Mouse (Mus musculus): ENCODE data around the gene Kctd19. TPM values are rescaled to one million over a fixed set of nuclear protein-coding genes. Genes with fewer than 3 reads are reported as not detected.

The Kctd19 gene
- total RNA-seq, 2 experiments from 2014 or later = not detected

DNA sequence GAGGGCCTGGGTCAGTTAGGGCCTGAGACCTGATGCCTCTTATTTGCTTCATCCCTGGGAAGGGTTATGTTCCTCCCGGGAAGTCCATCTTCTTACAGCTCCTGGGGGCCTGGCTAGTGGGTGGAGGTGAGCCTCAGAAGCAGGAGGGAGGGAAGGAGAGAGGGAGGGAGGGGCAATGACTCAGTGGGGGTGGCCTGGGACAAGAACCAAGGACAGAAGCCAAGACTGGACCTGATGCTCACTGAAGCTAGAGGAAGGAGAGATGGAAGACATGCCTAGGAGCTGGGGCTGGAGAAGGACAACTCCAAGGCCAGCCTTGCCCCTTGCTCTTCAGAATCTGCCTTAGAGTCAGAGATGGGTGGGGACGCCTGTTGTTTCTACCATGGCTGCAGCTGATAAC is 40.3 kb downstream of the Kctd19 start, which contains the start of gene Plekhg4:
TSS of gene Plekhg4 (plus strand) at position 243 of the 400 bp plus-strand sequence.
- no peak for DNase-seq (ENCODE audit: extremely low spot score in 1 of 2, low spot score in 2 of 2)
- intact Hi-C loops (cut with DNase I) = no loop called here

- intact Hi-C loops (cut with DNase I) = no loop called here
- no peak for DNase-seq (ENCODE audit: extremely low spot score in 1 of 2, low spot score in 2 of 2)
Observed at GRCm38 (mm10) chr8:105372473-105372872, 40.8 kb downstream of the Kctd19 start.

DNA sequence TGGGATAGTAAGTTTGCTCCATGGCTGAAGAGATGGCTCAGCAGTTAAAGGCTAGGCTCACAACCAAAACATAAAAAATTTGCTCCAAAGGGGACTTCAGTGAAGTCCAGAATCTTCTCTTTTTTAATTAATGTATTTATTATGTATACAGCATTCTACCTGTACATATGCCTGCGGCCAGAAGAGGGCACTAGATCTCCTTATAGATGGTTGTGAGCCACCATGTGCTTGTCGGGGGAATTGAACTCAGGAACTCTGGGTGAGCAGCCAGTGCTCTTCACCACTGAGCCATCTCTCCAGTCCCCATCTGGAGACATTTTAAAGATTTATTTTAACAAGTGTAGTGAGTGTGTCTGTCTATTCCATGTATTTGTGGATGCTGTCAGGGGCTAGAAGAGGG is 46.2 kb downstream of the Kctd19 start:
- intact Hi-C loops (cut with DNase I) = no loop called here

DNA sequence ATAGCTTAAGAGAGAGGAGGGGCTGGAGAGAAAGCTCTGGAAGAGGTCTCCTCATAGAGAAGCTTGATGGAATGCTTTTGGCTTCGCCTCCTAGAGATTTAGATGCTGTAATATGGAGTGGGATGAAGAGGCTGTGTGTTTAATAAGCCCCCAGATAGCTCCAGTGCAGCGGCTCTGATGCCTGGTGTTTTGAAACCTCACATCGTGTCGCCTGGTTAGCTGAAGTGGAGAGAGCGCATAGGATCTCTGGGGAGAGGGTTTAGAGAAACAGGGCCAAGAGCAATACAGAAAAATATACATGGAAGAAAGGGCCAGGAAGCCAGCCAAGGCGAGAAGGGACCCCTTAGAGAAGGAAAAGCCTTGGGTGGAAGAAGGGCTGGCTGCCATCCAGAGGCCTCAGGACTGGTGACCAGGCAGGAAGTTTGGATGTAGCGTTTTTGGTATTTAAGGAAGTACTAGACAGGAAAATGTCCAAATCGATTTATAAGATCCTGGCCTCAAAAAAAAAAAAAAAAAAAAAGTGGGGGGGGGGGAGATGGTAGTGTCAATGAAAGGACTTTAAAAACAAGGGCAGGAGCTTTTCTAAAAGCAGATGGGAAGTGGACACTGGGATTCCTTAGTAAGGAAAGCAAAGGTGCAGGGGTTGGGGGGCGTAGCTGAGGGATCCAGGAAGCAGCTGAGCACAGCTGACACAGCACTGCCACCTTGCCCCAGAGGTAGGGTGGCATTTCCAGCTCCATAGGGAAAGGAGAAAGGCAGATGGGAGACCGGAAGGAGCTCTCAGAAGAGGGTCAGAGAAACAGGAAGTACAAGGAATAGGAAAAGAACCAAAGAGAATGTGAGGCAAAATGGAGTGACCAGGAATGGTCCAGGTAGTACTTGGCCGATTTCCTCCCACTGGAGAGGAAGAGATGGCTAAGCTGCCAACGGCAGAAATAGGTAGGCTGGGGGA is 51.3 kb downstream of the Kctd19 start:
- intact Hi-C loops (cut with DNase I) = no loop called here
- peak in 1 of 2 experiments; percentile 75 for DNase-seq (ENCODE audit: extremely low spot score in 1 of 2, low spot score in 2 of 2)

More for the DNA sequence above, 46.2 kb downstream of the Kctd19 start:
- no peak for DNase-seq (ENCODE audit: extremely low spot score in 1 of 2, low spot score in 2 of 2)

- DNase-seq (ENCODE audit: extremely low spot score in 1 of 2, low spot score in 2 of 2) = no peak
- intact Hi-C loops (cut with DNase I) = loop anchor here (5.0 kb wide), 1 partner anchor 38 kb away; no protein-coding TSS in a partner anchor
Observed at GRCm38 (mm10) chr8:105359646-105360045, 53.7 kb downstream of the Kctd19 start.

- DNase-seq (ENCODE audit: extremely low spot score in 1 of 2, low spot score in 2 of 2) = no peak
- intact Hi-C loops (cut with DNase I) = loop anchor here (5.0 kb wide), 1 partner anchor 38 kb away; no protein-coding TSS in a partner anchor
Observed at GRCm38 (mm10) chr8:105359208-105359607, 54.1 kb downstream of the Kctd19 start.

GRCm38 (mm10) chr8:105356681-105357080 is 56.6 kb downstream of the Kctd19 start:
- no peak for DNase-seq (ENCODE audit: extremely low spot score in 1 of 2, low spot score in 2 of 2)
- intact Hi-C loops (cut with DNase I) = loop anchor here (5.0 kb wide), 1 partner anchor 41 kb away; no protein-coding TSS in a partner anchor

- intact Hi-C loops (cut with DNase I) = loop anchor here (5.0 kb wide), 1 partner anchor 42 kb away; no protein-coding TSS in a partner anchor
- peak in 1 of 2 experiments; percentile 73 for DNase-seq (ENCODE audit: extremely low spot score in 1 of 2, low spot score in 2 of 2)
Observed at GRCm38 (mm10) chr8:105355179-105356024, 57.9 kb downstream of the Kctd19 start.

DNA sequence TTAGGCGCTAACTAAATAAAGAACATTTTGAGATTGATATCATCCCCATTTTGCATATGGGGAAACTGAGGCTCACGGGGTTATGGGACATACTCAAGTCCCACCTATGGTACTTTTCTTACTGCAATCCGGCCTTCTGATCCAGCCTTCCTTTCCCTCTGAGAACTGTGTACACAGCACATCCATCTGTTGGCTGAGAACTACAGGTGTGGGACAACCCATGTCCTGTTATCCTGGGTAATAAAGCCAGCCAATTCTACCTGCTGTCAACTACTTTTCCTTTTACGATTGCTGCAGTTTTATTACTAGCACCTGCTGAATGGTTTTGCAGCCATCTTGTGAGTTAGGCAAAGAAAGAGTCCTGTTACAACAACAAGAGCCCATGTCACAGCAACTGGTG is 58.8 kb downstream of the Kctd19 start:
- DNase-seq (ENCODE audit: extremely low spot score in 1 of 2, low spot score in 2 of 2) = no peak
- intact Hi-C loops (cut with DNase I) = no loop called here

- no peak for DNase-seq (ENCODE audit: extremely low spot score in 1 of 2, low spot score in 2 of 2)
Observed at GRCm38 (mm10) chr8:105353583-105354135, 59.6 kb downstream of the Kctd19 start.

DNA sequence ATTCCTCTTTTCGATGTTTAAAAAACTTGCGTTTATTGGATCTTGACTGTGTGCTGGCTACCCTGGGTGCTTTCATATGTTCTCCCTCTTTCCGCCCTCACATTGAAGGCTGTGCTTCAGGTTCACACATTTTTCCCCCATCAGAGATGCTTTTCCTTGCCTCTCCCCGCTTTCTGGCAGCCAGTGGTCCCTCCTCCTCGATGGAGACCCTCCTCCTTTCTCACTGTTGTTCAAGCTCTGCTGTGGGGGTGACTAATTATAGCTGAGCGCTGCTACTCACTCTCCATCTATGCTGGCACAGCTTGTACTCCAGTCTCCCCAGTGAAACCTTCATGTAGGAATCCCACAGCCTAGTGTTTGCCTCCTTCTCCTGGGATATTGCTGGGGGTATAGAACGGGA is 63.1 kb downstream of the Kctd19 start:
- no peak for DNase-seq (ENCODE audit: extremely low spot score in 1 of 2, low spot score in 2 of 2)

More at GRCm38 (mm10) chr8:105353583-105354135, 59.6 kb downstream of the Kctd19 start:
- intact Hi-C loops (cut with DNase I) = no loop called here

GRCm38 (mm10) chr8:105349096-105349771 is 64.1 kb downstream of the Kctd19 start:
- intact Hi-C loops (cut with DNase I) = no loop called here
- peak in 1 of 2 experiments; percentile 70 for DNase-seq (ENCODE audit: extremely low spot score in 1 of 2, low spot score in 2 of 2)

More for the DNA sequence above, 63.1 kb downstream of the Kctd19 start:
- intact Hi-C loops (cut with DNase I) = no loop called here

GRCm38 (mm10) chr8:105348450-105349095 is 64.7 kb downstream of the Kctd19 start, which contains the start of gene Slc9a5:
Slc9a5 (plus strand) TSS chr8:105348843.
- DNase-seq (ENCODE audit: extremely low spot score in 1 of 2, low spot score in 2 of 2) = peak; percentile 49 to 74
- intact Hi-C loops (cut with DNase I) = no loop called here

DNA sequence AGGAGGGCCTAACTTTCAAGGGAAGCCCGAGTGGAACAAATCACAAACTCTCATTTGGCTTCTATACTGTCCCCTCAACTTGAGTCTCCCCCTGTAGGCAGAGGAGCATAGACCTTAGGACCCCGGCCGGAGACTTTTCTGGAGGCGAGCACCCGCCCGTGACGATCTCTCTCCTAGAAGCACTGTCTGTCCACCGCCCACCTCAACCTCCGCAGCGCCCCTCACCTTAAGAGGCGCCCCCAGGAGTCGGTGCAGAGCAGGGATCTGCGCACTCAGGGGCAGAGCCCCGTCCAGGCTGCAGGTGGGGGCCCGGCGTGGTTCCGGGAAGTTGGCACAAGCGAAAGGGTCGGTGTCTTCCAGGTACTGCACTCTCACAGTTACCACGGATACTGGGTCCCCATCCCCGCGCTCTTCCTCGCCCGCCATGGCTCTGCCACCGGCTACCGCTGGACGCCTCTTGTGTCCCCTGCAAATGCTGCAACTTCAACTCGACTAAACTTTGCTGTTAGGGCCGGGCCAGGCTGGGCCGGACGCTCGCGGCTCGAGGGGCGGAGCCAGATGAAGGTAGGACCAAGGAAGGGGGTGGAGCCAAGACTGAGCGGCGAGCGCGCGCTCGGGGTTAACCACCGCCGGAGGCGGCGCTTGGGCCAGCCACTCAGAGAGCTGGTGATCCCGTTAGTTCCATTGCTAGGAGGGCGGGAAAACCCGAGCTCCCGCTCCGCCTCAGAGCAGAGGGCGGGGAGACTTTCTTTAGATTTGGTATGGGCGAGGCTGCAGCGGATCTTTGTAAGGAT is 65.7 kb downstream of the Kctd19 start, which contains the start of gene Fhod1:
TSS of gene Fhod1 (minus strand) at position 526 of the 794 bp plus-strand sequence.
- DNase-seq (ENCODE audit: extremely low spot score in 1 of 2, low spot score in 2 of 2) = peak; percentile 85 to 97
- intact Hi-C loops (cut with DNase I) = no loop called here

DNA sequence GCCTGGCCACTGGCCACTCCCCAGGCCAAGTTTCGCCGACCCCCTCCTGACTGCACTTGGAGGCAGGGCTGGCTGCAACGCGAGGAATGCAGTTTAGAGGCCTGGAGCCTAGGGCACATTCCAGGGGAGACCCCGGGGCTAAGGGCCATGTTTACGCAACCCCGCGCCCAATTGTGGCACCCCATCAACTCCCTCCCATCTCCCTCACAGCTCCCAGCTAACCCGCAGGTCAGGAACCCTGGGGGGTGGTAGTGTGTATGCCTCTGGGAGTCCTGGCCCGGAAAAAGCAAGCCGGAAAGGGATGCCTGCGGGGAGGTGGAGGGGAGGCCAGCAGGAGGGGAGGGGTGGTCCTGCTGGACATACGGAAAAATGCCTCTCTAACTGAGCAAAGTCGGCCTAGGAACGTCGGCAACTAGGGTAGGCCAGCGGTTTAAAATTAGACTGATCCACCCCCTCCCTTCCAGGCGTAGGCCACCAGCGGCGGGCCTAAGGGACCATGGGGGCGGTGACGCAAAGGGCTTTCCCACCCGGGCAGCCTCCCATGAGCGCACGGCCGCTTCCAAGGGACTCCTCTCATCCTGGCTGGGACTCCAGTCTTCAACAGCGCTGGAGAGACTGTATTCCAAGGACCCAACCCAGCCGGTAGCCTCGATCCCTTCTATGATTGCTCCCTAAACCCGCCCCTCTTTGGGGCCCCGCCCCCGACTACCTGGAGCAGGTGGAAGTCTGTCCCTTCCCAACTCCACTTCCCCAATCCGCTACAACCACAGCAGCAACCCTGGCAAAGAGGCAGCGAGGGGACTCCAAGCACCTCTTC is 66.5 kb downstream of the Kctd19 start:
- intact Hi-C loops (cut with DNase I) = no loop called here

More for the DNA sequence above, 66.5 kb downstream of the Kctd19 start:
- peak in 1 of 2 experiments; percentile 75 for DNase-seq (ENCODE audit: extremely low spot score in 1 of 2, low spot score in 2 of 2)

Measured in left cerebral cortex, postnatal 10 days (tissue).